9 mouse cellular contexts compared by ENCODE assay signal in the genomic region with DNA sequence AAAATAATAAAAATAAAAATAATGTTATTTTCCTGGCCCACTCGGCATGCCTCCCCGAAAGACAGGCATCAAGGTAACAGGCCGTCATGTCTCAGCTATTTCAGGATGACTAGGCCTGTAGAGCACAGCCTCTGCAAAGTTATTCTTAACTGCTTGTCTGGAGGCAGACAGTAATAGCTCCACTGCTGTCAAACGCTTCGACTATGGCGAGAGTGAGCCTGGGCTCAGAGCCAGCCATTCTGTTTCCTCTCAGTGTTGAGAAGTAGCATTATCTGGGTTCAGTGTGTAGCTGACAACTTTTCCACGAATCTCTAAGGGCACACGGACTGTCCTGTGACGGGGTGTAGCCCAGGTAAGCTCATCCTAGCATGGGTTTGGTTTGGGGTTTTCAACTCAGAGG. TPM values are rescaled to one million over a fixed set of nuclear protein-coding genes. Genes with fewer than 3 reads are reported as not detected.
DNase-seq lines count a peak whose midpoint lies in the region; ATAC-seq and TF ChIP-seq lines count a peak whose summit lies in the region.
"Had no signal": no experiment of that assay in that cellular context is flagged by ENCODE, and none has a peak within 500 bp of the region (broad histone marks: within the 10 kb centered on the region; RNA-seq: fewer than 3 reads in every experiment).

No protein-coding gene starts in this region.

- ATAC-seq in intestine, embryonic 14.5 days (replicated peaks; ENCODE audit: low FRiP score, low TSS enrichment, low read depth): peak; percentile 82
- ATAC-seq in intestine, postnatal 0 days: no peak
- ATAC-seq in intestine, embryonic 15.5 days: peak; percentile 82

- no peak for TF ChIP-seq POLR2A in embryonic fibroblast, embryonic 13.5 days (IDR thresholded peaks at IDR 0.05; ENCODE audit: low read depth, low read length)

- TF ChIP-seq CTCF in intestine, postnatal 0 days (IDR thresholded peaks at IDR 0.05; ENCODE audit: low read depth): no peak
- TF ChIP-seq CTCF in embryonic fibroblast, embryonic 13.5 days (IDR thresholded peaks at IDR 0.05; ENCODE audit: borderline replicate concordance, insufficient read depth, low read length): no peak

- no peak overlapping the region; the same call in 1 of the 2 replicates for H3K4me2 ChIP-seq in intestine, embryonic 14.5 days (ENCODE audit: low read length)
- H3K4me2 ChIP-seq in intestine, postnatal 0 days (replicated peaks; ENCODE audit: low read depth): no peak overlapping the region
- no peak overlapping the region for H3K4me2 ChIP-seq in intestine, embryonic 15.5 days (replicated peaks)

- peak; percentile 66 for DNase-seq in intestine, embryonic 14.5 days (ENCODE audit: low spot score)
- no peak for DNase-seq in limb, embryonic 10.5 days (ENCODE audit: low spot score)
- peak; percentile 96 for DNase-seq in telencephalon, adult 2 months (ENCODE audit: low read depth, low spot score)
- DNase-seq in urinary bladder, postnatal 10 days (ENCODE audit: low spot score): no peak
- DNase-seq in thymus, postnatal 10 days (ENCODE audit: low spot score in 2 of 2): no peak

- peak overlapping the region; percentile 84 for H3K27ac ChIP-seq in intestine, embryonic 14.5 days (ENCODE audit: low read depth)
- no peak overlapping the region for H3K27ac ChIP-seq in intestine, postnatal 0 days (ENCODE audit: low read depth, low read length)
- H3K27ac ChIP-seq in embryonic fibroblast, embryonic 13.5 days (ENCODE audit: insufficient read depth, low read length): peak overlapping the region; percentile 58
- H3K27ac ChIP-seq in intestine, embryonic 15.5 days: peak overlapping the region; percentile 38
- peak overlapping the region; percentile 38 for H3K27ac ChIP-seq in limb, embryonic 10.5 days

- peaks cover 29% of the 10 kb centered on the region for H3K4me1 ChIP-seq in intestine, embryonic 14.5 days (replicated peaks; ENCODE audit: control insufficient read depth, insufficient read depth, low read length)
- peaks cover 7% of the 10 kb centered on the region; the same call in 1 of the 2 replicates for H3K4me1 ChIP-seq in intestine, postnatal 0 days (replicated peaks; ENCODE audit: control insufficient read depth, insufficient read depth, low read length)
- H3K4me1 ChIP-seq in embryonic fibroblast, embryonic 13.5 days (ENCODE audit: control insufficient read depth, insufficient read depth, low read length): peaks cover 5% of the 10 kb centered on the region
- peaks cover 15% of the 10 kb centered on the region for H3K4me1 ChIP-seq in intestine, embryonic 15.5 days (replicated peaks)
- peaks cover 18% of the 10 kb centered on the region for H3K4me1 ChIP-seq in limb, embryonic 10.5 days

- no peaks in the 10 kb centered on the region for H3K36me3 ChIP-seq in intestine, embryonic 14.5 days (ENCODE audit: control insufficient read depth, insufficient read depth, low read length)
- no peaks in the 10 kb centered on the region for H3K36me3 ChIP-seq in intestine, postnatal 0 days (ENCODE audit: control insufficient read depth, insufficient read depth)
- no peaks in the 10 kb centered on the region for H3K36me3 ChIP-seq in intestine, embryonic 15.5 days
- H3K36me3 ChIP-seq in limb, embryonic 10.5 days: no peaks in the 10 kb centered on the region
- H3K36me3 ChIP-seq: G1E had no signal

- no peak overlapping the region for H3K4me3 ChIP-seq in intestine, embryonic 14.5 days (ENCODE audit: low read depth, low read length)
- no peak overlapping the region for H3K4me3 ChIP-seq in intestine, postnatal 0 days (ENCODE audit: low read depth, low read length)
- H3K4me3 ChIP-seq in embryonic fibroblast, embryonic 13.5 days (ENCODE audit: insufficient read depth, low read length): no peak overlapping the region
- H3K4me3 ChIP-seq in intestine, embryonic 15.5 days (replicated peaks): no peak overlapping the region
- H3K4me3 ChIP-seq in limb, embryonic 10.5 days: no peak overlapping the region

- 24% methylated on average over 9 of the region's 9 CpGs for WGBS in intestine, embryonic 14.5 days
- 55% methylated on average over 9 of the region's 9 CpGs for WGBS in intestine, postnatal 0 days
- 35% methylated on average over 9 of the region's 9 CpGs for WGBS in intestine, embryonic 15.5 days
- 73% methylated on average over 9 of the region's 9 CpGs for WGBS in limb, embryonic 10.5 days

- no peaks in the 10 kb centered on the region for H3K27me3 ChIP-seq in intestine, embryonic 14.5 days (replicated peaks; ENCODE audit: control insufficient read depth, insufficient read depth, low read length)
- no peaks in the 10 kb centered on the region for H3K27me3 ChIP-seq in intestine, postnatal 0 days (replicated peaks; ENCODE audit: control insufficient read depth, insufficient read depth, low read length)
- no peaks in the 10 kb centered on the region for H3K27me3 ChIP-seq in intestine, embryonic 15.5 days (replicated peaks)
- H3K27me3 ChIP-seq in limb, embryonic 10.5 days (ENCODE audit: low read depth, poor library complexity, severe bottlenecking): no peaks in the 10 kb centered on the region

- no peaks in the 10 kb centered on the region for H3K9me3 ChIP-seq in intestine, embryonic 14.5 days (ENCODE audit: control insufficient read depth, low read length)
- H3K9me3 ChIP-seq in intestine, postnatal 0 days (ENCODE audit: control insufficient read depth): no peaks in the 10 kb centered on the region
- H3K9me3 ChIP-seq in intestine, embryonic 15.5 days: no peaks in the 10 kb centered on the region
- H3K9me3 ChIP-seq in limb, embryonic 10.5 days (replicated peaks): no peaks in the 10 kb centered on the region
- H3K9me3 ChIP-seq: G1E had no signal

- no peak overlapping the region for H3K9ac ChIP-seq in intestine, embryonic 14.5 days (ENCODE audit: low read length)
- no peak overlapping the region for H3K9ac ChIP-seq in intestine, postnatal 0 days (ENCODE audit: low read depth, low read length)
- H3K9ac ChIP-seq in intestine, embryonic 15.5 days: no peak overlapping the region

RNA-seq across cellular contexts. Expression of a gene that starts 33.5 kb away (rescaled TPM):
- polyA plus RNA-seq in intestine, embryonic 14.5 days (2014; fragmentation: Nextera tagmentation; extraction: Ambion mirVana): 108 and 116 TPM in 2 replicates
- polyA plus RNA-seq in intestine, postnatal 0 days (2015; fragmentation: Nextera tagmentation; extraction: Ambion mirVana): 16.7 and 16.8 TPM in 2 replicates
- polyA plus RNA-seq in embryonic fibroblast, embryonic 13.5 days (2011; ENCODE audit: insufficient read length, low read depth, missing spikeins): 459 and 533 TPM in 2 replicates
- polyA plus RNA-seq in intestine, embryonic 15.5 days (2015; fragmentation: Nextera tagmentation; extraction: Ambion mirVana): 68.2 and 70.4 TPM in 2 replicates
- 138 and 176 TPM in 2 replicates for polyA plus RNA-seq in limb, embryonic 10.5 days (2016; fragmentation: Nextera tagmentation; extraction: Ambion mirVana)

Comparison
In these comparisons a context has a peak if more than half of its experiments do, and no peak if none do; other contexts are left out.
1. DNase-seq: peak in intestine, embryonic 14.5 days (single experiment) and telencephalon, adult 2 months (single experiment); none in limb, embryonic 10.5 days (single experiment), urinary bladder, postnatal 10 days (single experiment) and thymus, postnatal 10 days (0 of 2).